Mouse (Mus musculus) heart, embryonic 16.5 days (tissue): Measurements from ENCODE around the gene Gabrr1. TPM values are rescaled to one million over a fixed set of nuclear protein-coding genes. Genes with fewer than 3 reads are reported as not detected.
"Not testable (repeated sequence)": the region's sequence is repeated elsewhere in the genome, so short reads cannot be mapped to it uniquely, and the experiment has no call there.

ENCODE experiments used
- ATAC-seq: fragments of 200-750 bp; cut with Nextera tagmentation; replicated peaks from 2 replicates; pipeline ENCODE4 v1.8.0; 2017; ENCODE audit warnings: moderate number of reproducible peaks; ENCODE audit not compliant: insufficient read depth, low FRiP score; ENCODE audit errors: extremely low read depth
- H3K27ac ChIP-seq: fragments of 300-500 bp; sonication (generic); 2 replicates; pipeline ENCODE4 v1.5.1; 2014; ENCODE audit warnings: mild to moderate bottlenecking, low read length, control low read depth, moderate library complexity
- H3K27me3 ChIP-seq: fragments of 300-500 bp; sonication (generic); 2 replicates; pipeline ENCODE4 v1.6.1; 2014; ENCODE audit warnings: low read length, mixed read lengths; ENCODE audit not compliant: control insufficient read depth, insufficient read depth
- H3K36me3 ChIP-seq: fragments of 300-500 bp; sonication (generic); 2 replicates; pipeline ENCODE4 v1.6.1; 2014; ENCODE audit not compliant: control insufficient read depth, insufficient read depth
- H3K4me1 ChIP-seq: fragments of 300-500 bp; sonication (generic); 2 replicates; pipeline ENCODE4 v1.6.1; 2014; ENCODE audit warnings: low read length, mixed read lengths; ENCODE audit not compliant: control insufficient read depth, insufficient read depth
- H3K4me2 ChIP-seq: fragments of 300-500 bp; sonication (generic); 2 replicates; pipeline ENCODE4 v1.6.1; 2014; ENCODE audit warnings: low read depth, mild to moderate bottlenecking, control low read depth, low read length
- H3K4me3 ChIP-seq: fragments of 300-500 bp; sonication (generic); 2 replicates; pipeline ENCODE4 v1.5.1; 2014; ENCODE audit warnings: mild to moderate bottlenecking, control low read depth, low read length
- H3K9ac ChIP-seq: fragments of 300-500 bp; sonication (generic); 2 replicates; pipeline ENCODE4 v1.6.1; 2014; ENCODE audit warnings: low read length, control low read depth
- H3K9me3 ChIP-seq: fragments of 300-500 bp; sonication (generic); replicated peaks from 2 replicates; pipeline ENCODE4 v1.6.1; 2016; ENCODE audit warnings: low read length; ENCODE audit not compliant: control insufficient read depth
- WGBS: fragments of 180-500 bp; shearing (Covaris S2); extraction: QIAGEN DNeasy Blood & Tissue Kit; methylation state at CpG from one replicate; pipeline ENCODE4 v1.1.7; 2014; 5-methylcytosine and 5-hydroxymethylcytosine counted together
- polyA plus RNA-seq: library from polyadenylated mRNA; unstranded; fragments of >200 nt; fragmentation: Nextera tagmentation; extraction: Ambion mirVana; gene quantifications from 2 replicates; pipeline ENCODE4 v1.2.1, GENCODE M21; 2015

Gene Gabrr1
- 0.09 and 0.12 TPM in 2 replicates for polyA plus RNA-seq

DNA sequence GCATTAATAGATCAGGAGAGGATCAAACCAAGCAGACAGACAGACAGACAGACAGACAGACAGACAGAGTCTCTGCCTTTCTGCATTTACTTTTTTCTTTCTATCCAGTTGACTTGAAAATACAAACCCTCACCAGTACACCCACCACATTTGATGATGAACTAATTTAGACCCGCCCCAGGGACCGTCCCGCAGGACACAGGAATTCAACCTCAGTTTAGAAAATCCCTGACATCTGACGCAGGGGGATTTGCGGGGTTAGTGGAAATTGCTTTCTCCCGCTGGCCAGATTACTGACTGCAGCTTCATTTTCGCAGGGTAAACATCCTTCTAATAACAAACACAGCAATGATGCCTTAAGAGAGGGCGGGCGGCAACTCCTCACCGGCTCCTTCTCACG lies at the start of gene Gabrr1:
TSS of gene Gabrr1 (plus strand) at position 301 of the 400 bp plus-strand sequence.
- no peaks in the 10 kb centered on the region for H3K4me1 ChIP-seq
- no peaks in the 10 kb centered on the region for H3K36me3 ChIP-seq
- no peak within 1 kb of the TSS for H3K4me3 ChIP-seq
- no peak for ATAC-seq
- H3K27me3 ChIP-seq, result no peaks in the 10 kb centered on the region
- no peak within 1 kb of the TSS for H3K4me2 ChIP-seq
- no peak within 1 kb of the TSS for H3K9ac ChIP-seq
- WGBS, result 65% methylated on average over 11 of the region's 11 CpGs
- no peaks in the 10 kb centered on the region for H3K9me3 ChIP-seq
- H3K27ac ChIP-seq, result no peak within 1 kb of the TSS

DNA sequence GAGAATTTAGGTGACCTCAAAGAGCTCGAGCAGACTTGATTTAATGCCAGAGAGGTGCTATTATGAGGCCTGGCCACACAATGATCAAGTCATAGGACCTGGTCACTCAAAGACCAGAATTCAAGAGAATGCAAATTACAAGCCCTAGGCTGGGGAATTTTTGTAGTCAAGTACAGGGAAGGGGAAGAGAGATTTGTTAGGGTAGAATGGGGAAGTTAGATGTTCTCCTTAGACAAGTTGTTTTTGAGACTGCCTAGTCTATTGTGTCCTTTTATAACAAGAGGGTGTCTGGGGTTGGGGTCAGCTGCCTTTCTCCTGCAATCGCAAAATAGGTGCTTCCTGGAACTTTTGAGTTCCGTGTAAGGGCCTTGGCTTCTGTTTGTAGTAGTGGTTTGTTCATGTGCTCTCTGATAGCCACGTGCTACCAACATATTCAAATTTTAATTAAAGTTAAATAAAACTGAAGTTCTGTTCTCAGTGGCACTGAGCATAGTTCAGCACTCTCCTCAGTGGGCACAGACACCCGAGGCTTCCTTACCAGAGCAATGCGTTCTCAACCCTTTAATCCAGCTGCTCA lies 33.1 kb upstream of the Gabrr1 start:
- no peaks in the 10 kb centered on the region for H3K9me3 ChIP-seq
- 77% methylated on average over 6 of the region's 6 CpGs for WGBS
- H3K9ac ChIP-seq, result no peak overlapping the region
- H3K4me2 ChIP-seq, result no peak overlapping the region
- no peaks in the 10 kb centered on the region for H3K27me3 ChIP-seq
- no peak overlapping the region for H3K4me3 ChIP-seq
- no peak for ATAC-seq
- no peaks in the 10 kb centered on the region for H3K4me1 ChIP-seq
- H3K27ac ChIP-seq, result no peak overlapping the region
- no peaks in the 10 kb centered on the region for H3K36me3 ChIP-seq

DNA sequence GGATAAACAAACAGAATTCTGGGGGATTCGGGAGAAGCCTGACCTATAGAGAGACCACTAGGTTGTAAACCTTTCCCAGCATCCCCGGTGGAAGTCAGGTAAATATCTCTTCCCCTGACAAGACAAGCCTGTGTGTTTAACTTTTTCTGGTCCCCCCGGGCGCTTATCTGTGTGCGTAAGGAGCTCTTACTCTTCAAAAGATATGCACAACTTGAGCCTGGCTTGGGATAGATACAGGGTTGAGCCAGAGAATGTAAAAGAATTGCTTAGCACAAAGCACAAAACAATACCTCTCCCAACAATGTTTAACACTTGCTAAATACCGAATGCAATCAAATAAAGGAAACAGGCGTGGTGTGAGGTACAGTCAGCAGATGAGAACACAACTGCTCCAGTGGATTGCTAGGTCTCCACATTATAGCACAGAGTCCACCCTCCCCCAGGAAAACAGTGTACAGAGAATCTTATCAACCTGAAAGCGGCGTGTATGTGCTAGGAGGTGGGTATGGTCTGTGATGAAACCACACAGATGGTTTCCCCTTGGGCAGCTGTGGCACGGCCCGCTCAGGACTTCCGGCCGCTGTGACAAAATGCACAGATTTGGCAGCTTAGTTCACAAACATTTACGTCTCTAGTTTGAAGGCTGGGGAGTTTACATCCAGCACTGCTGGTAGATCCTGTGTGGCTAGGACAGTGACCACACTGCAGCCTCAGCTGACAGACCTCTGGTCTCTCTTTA lies 22.4 kb upstream of the Gabrr1 start:
- H3K4me3 ChIP-seq, result no peak overlapping the region
- no peaks in the 10 kb centered on the region for H3K27me3 ChIP-seq
- no peaks in the 10 kb centered on the region for H3K4me1 ChIP-seq
- no peaks in the 10 kb centered on the region for H3K9me3 ChIP-seq
- no peaks in the 10 kb centered on the region for H3K36me3 ChIP-seq
- no peak overlapping the region for H3K27ac ChIP-seq
- no peak for ATAC-seq
- WGBS, result 45% methylated on average over 14 of the region's 14 CpGs
- H3K9ac ChIP-seq, result no peak overlapping the region
- no peak overlapping the region for H3K4me2 ChIP-seq

DNA sequence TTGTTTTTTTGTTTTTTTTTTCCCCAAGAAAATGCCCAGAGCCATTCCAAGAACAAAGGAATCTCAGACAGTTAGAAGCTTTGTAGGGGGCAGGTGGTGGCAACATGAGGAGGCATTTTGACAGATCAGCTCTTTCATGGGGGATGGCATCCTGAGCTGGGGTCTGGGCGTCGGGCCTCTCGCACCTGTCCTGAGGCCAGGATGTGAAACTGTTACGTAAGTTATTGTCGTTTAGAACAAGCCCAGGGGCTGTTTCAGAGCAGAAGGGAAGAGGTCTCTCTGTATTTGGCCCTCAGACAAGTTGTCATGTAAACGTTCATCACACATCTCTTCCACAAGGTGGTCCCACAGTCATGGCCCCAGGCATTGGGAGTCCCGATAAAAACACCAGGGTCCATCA lies 21.5 kb upstream of the Gabrr1 start:
- H3K27ac ChIP-seq, result no peak overlapping the region
- no peak overlapping the region for H3K9ac ChIP-seq
- no peak overlapping the region for H3K4me2 ChIP-seq
- no peak overlapping the region for H3K4me3 ChIP-seq
- H3K9me3 ChIP-seq, result no peaks in the 10 kb centered on the region; the same call in 1 of the 2 replicates
- H3K36me3 ChIP-seq, result no peaks in the 10 kb centered on the region
- ATAC-seq, result no peak
- H3K4me1 ChIP-seq, result no peaks in the 10 kb centered on the region
- 77% methylated on average over 7 of the region's 7 CpGs for WGBS
- no peaks in the 10 kb centered on the region for H3K27me3 ChIP-seq

DNA sequence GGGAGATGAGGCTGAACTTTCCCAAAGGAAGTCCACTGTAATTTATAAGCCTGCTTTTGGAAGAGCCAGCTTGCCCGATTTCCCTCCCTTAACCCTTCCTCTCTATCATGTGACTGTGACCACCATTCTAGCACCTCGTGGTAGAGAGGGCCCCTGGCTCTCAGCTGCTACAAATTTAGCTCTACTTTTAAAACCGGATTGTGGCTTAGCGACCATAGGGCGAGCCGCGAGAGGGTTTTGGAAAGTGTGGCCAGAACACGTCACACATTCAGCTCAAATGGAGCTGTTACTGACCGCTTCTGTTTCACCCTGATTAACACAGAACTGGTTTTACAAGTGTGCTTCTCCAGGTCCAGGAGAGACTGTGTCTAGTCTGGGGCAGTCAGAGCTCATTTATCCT lies 21.0 kb upstream of the Gabrr1 start:
- Histone ChIP-seq H3K4me2 (no peak overlapping the region), H3K27me3 (no peaks in the 10 kb centered on the region), H3K9me3 (no peaks in the 10 kb centered on the region; the same call in 1 of the 2 replicates), H3K4me1 (no peaks in the 10 kb centered on the region), H3K9ac (no peak overlapping the region), H3K27ac (no peak overlapping the region), H3K36me3 (no peaks in the 10 kb centered on the region), H3K4me3 (no peak overlapping the region)
- no peak for ATAC-seq
- 64% methylated on average over 9 of the region's 9 CpGs for WGBS

DNA sequence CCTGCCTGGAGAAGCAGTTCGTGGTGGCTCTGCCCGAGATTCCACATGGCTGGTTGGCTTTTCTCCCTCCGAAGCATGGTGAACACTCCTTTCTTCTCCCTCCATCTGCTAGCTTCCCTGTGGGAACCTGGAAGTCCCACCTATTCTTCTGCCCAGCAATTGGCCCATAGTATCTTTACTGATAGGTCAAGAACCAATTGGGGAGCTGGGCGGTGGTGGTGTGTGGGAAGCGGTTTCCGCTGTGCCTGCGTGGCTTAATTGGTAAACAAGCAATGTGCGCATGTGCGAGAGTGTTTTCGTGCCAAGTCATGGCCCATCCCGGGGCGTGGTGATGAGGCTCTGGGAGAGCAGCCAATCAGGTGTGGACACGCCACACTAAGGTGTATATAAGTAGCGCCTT lies 19.5 kb upstream of the Gabrr1 start:
- not testable (repeated sequence) for H3K4me3 ChIP-seq, H3K27ac ChIP-seq, H3K36me3 ChIP-seq, H3K9ac ChIP-seq, H3K9me3 ChIP-seq, H3K4me1 ChIP-seq, ATAC-seq, H3K27me3 ChIP-seq, H3K4me2 ChIP-seq
- 86% methylated on average over 10 of the region's 14 CpGs for WGBS

DNA sequence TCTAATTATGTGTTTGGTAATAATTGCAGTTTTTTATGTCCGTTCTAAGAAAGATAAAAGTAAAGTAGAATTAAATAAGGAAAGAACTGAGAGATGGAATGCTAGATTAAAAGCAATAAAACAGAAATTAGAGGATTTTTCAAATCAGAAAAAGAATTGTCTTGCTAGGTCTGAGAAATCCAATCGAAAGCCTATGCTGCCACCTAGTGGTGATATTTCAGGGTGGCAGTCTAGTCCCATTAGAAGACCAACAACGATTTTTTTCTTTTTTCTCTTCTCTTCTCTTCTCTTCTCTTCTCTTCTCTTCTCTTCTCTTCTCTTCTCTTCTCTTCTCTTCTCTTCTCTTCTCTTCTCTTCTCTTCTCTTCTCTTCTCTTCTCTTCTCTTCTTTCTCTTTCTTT lies 13.2 kb upstream of the Gabrr1 start:
- H3K9ac ChIP-seq, H3K36me3 ChIP-seq, H3K4me2 ChIP-seq, ATAC-seq, H3K9me3 ChIP-seq, H3K27ac ChIP-seq, H3K4me3 ChIP-seq, H3K4me1 ChIP-seq, H3K27me3 ChIP-seq: not testable (repeated sequence)
- WGBS, result 2% methylated on average over 3 of the region's 3 CpGs

GRCm38 (mm10) chr4:33124493-33124892 lies 7.8 kb upstream of the Gabrr1 start:
- ATAC-seq, result no peak; the same call in 1 of the 2 replicates

GRCm38 (mm10) chr4:33125409-33126084 lies 6.8 kb upstream of the Gabrr1 start:
- Histone ChIP-seq H3K4me3 (no peak overlapping the region), H3K36me3 (no peaks in the 10 kb centered on the region), H3K27me3 (no peaks in the 10 kb centered on the region), H3K9me3 (no peaks in the 10 kb centered on the region), H3K9ac (no peak overlapping the region), H3K4me2 (peak overlapping the region; percentile 20; the same call in 1 of the 2 replicates), H3K27ac (no peak overlapping the region), H3K4me1 (peaks cover 3% of the 10 kb centered on the region; the same call in 1 of the 2 replicates)
- no peak; the same call in 1 of the 2 replicates for ATAC-seq
- WGBS, result 30% methylated on average over 10 of the region's 10 CpGs

More at GRCm38 (mm10) chr4:33124493-33124892, 7.8 kb upstream of the Gabrr1 start:
- Histone ChIP-seq H3K9ac (no peak overlapping the region), H3K4me3 (no peak overlapping the region), H3K27me3 (no peaks in the 10 kb centered on the region), H3K9me3 (no peaks in the 10 kb centered on the region), H3K4me1 (peaks cover 3% of the 10 kb centered on the region; the same call in 1 of the 2 replicates), H3K36me3 (no peaks in the 10 kb centered on the region), H3K4me2 (no peak overlapping the region), H3K27ac (no peak overlapping the region)
- WGBS, result 72% methylated on average over 6 of the region's 6 CpGs
